Mouse (Mus musculus) E14TG2a.4 (cell line): ENCODE data around the gene Trappc13.
A peak's percentile ranks its signal among the peaks of the same experiment; 100 is the strongest.
"Not testable (repeated sequence)": the region's sequence is repeated elsewhere in the genome, so short reads cannot be mapped to it uniquely, and the experiment has no call there.

ENCODE experiments used
- H3K27me3 ChIP-seq: 2 replicates; pipeline ENCODE4 v1.6.1; 2014; ENCODE audit warnings: low read length, control low read depth; ENCODE audit not compliant: insufficient read depth
- H3K36me3 ChIP-seq: 2 replicates; pipeline ENCODE4 v1.6.1; 2014; ENCODE audit warnings: low read length, control low read depth; ENCODE audit not compliant: insufficient read depth
- H3K4me1 ChIP-seq: replicated peaks from 2 replicates; pipeline ENCODE4 v1.6.1; 2014; ENCODE audit warnings: low read depth, low read length, control low read depth
- H3K4me3 ChIP-seq: replicated peaks from 2 replicates; pipeline ENCODE4 v1.5.1; 2014; ENCODE audit warnings: mild to moderate bottlenecking, low read length
- H3K9me3 ChIP-seq: 2 replicates; pipeline ENCODE4 v1.6.1; 2014; ENCODE audit warnings: low read length, control low read depth
- CTCF ChIP-seq: conservative IDR thresholded peaks from 2 replicates; pipeline ENCODE4 v1.5.1; 2014; ENCODE audit warnings: low read length
- NANOG ChIP-seq: IDR thresholded peaks from 2 replicates; pipeline ENCODE4 v1.6.1; 2014; ENCODE audit warnings: borderline replicate concordance, low read length, mixed read lengths
- POU5F1 ChIP-seq: IDR thresholded peaks from 2 replicates; pipeline ENCODE4 v1.6.1; 2014; ENCODE audit warnings: low read length, borderline replicate concordance

Trappc13 gene

GRCm38 (mm10) chr13:104177796-104178649, at the start of gene Trappc13:
Gene Trappc13, minus strand, starts transcription at chr13:104178469.
- no peaks in the 10 kb centered on the region for H3K27me3 ChIP-seq
- peak within 1 kb of the TSS; percentile 93 for H3K4me3 ChIP-seq
- H3K36me3 ChIP-seq, result peaks cover 36% of the 10 kb centered on the region
- TF ChIP-seq POU5F1 (no peak), NANOG (no peak), CTCF (no peak)
- H3K9me3 ChIP-seq, result no peaks in the 10 kb centered on the region
- peaks cover 36% of the 10 kb centered on the region for H3K4me1 ChIP-seq

GRCm38 (mm10) chr13:104227478-104227877, 49.2 kb upstream of the Trappc13 start:
- Histone ChIP-seq H3K9me3 (no peaks in the 10 kb centered on the region), H3K4me1 (peaks cover 7% of the 10 kb centered on the region), H3K27me3 (no peaks in the 10 kb centered on the region), H3K36me3 (peaks cover 4% of the 10 kb centered on the region), H3K4me3 (peak overlapping the region; percentile 90)
- TF ChIP-seq POU5F1, result no peak
- no peak for TF ChIP-seq CTCF
- no peak for TF ChIP-seq NANOG

GRCm38 (mm10) chr13:104204313-104204712, 26.0 kb upstream of the Trappc13 start:
- Histone ChIP-seq H3K4me3 (no peak overlapping the region), H3K27me3 (no peaks in the 10 kb centered on the region), H3K36me3 (peaks cover 59% of the 10 kb centered on the region), H3K9me3 (no peaks in the 10 kb centered on the region), H3K4me1 (no peaks in the 10 kb centered on the region)
- TF ChIP-seq POU5F1 (no peak), CTCF (0 out of 2 replicates have a peak, but pooled peaks have one; percentile 2), NANOG (no peak)

GRCm38 (mm10) chr13:104195891-104196290, 17.6 kb upstream of the Trappc13 start:
- H3K4me3 ChIP-seq, H3K9me3 ChIP-seq, H3K27me3 ChIP-seq, H3K4me1 ChIP-seq: not testable (repeated sequence)
- peaks cover 36% of the 10 kb centered on the region for H3K36me3 ChIP-seq

- no peaks in the 10 kb centered on the region for H3K27me3 ChIP-seq
- H3K9me3 ChIP-seq, result no peaks in the 10 kb centered on the region
- TF ChIP-seq POU5F1, result no peak
- no peak for TF ChIP-seq NANOG
- TF ChIP-seq CTCF, result no peak
- 0 out of 2 replicates have a peak, but pooled peaks cover 3% of the 10 kb centered on the region for H3K4me1 ChIP-seq
- peaks cover 62% of the 10 kb centered on the region for H3K36me3 ChIP-seq
- H3K4me3 ChIP-seq, result no peak overlapping the region
Measured at GRCm38 (mm10) chr13:104187357-104187756, 9.1 kb upstream of the Trappc13 start.

- TF ChIP-seq NANOG (no peak), POU5F1 (no peak), CTCF (no peak)
Measured at GRCm38 (mm10) chr13:104179176-104179888, 1.1 kb upstream of the Trappc13 start.

GRCm38 (mm10) chr13:104178650-104179121, 417 bp upstream of the Trappc13 start, which contains the start of gene Trim23:
Gene Trim23, plus strand, starts transcription at chr13:104178797.
- no peaks in the 10 kb centered on the region for H3K27me3 ChIP-seq
- peaks cover 36% of the 10 kb centered on the region for H3K4me1 ChIP-seq
- peak within 1 kb of the TSS; percentile 93 for H3K4me3 ChIP-seq
- no peak for TF ChIP-seq CTCF
- TF ChIP-seq POU5F1, result no peak
- TF ChIP-seq NANOG, result no peak
- H3K9me3 ChIP-seq, result no peaks in the 10 kb centered on the region
- peaks cover 33% of the 10 kb centered on the region for H3K36me3 ChIP-seq

More at GRCm38 (mm10) chr13:104179176-104179888, 1.1 kb upstream of the Trappc13 start:
- H3K9me3 ChIP-seq, result no peaks in the 10 kb centered on the region
- no peaks in the 10 kb centered on the region for H3K27me3 ChIP-seq
- peaks cover 30% of the 10 kb centered on the region for H3K36me3 ChIP-seq
- H3K4me3 ChIP-seq, result peak overlapping the region; percentile 93
- H3K4me1 ChIP-seq, result peaks cover 35% of the 10 kb centered on the region

- H3K9me3 ChIP-seq, result no peaks in the 10 kb centered on the region
- no peaks in the 10 kb centered on the region for H3K27me3 ChIP-seq
- peak overlapping the region; percentile 93 for H3K4me3 ChIP-seq
- peaks cover 38% of the 10 kb centered on the region for H3K36me3 ChIP-seq
- TF ChIP-seq CTCF, result no peak
- no peak for TF ChIP-seq POU5F1
- H3K4me1 ChIP-seq, result peaks cover 48% of the 10 kb centered on the region
Measured at GRCm38 (mm10) chr13:104176874-104177273, 1.4 kb downstream of the Trappc13 start.

- Histone ChIP-seq H3K9me3 (no peaks in the 10 kb centered on the region), H3K36me3 (peaks cover 48% of the 10 kb centered on the region)
- TF ChIP-seq POU5F1 (no peak), NANOG (no peak), CTCF (no peak)
Measured at GRCm38 (mm10) chr13:104172498-104172897, 5.8 kb downstream of the Trappc13 start.

More at GRCm38 (mm10) chr13:104172498-104172897, 5.8 kb downstream of the Trappc13 start:
- Histone ChIP-seq H3K27me3 (no peaks in the 10 kb centered on the region), H3K4me3 (no peak overlapping the region), H3K4me1 (peaks cover 43% of the 10 kb centered on the region)
